Mouse (Mus musculus) B cell, adult 2 months (primary cell): ENCODE measurements around the gene Nt5dc1.
"Not testable (repeated sequence)": the region's sequence is repeated elsewhere in the genome, so short reads cannot be mapped to it uniquely, and the experiment has no call there.

Experiments
- DNase-seq, 2 experiments: peaks; one replicate each; pipeline ENCODE4 v3.0.0; 2022

The Nt5dc1 gene

DNA sequence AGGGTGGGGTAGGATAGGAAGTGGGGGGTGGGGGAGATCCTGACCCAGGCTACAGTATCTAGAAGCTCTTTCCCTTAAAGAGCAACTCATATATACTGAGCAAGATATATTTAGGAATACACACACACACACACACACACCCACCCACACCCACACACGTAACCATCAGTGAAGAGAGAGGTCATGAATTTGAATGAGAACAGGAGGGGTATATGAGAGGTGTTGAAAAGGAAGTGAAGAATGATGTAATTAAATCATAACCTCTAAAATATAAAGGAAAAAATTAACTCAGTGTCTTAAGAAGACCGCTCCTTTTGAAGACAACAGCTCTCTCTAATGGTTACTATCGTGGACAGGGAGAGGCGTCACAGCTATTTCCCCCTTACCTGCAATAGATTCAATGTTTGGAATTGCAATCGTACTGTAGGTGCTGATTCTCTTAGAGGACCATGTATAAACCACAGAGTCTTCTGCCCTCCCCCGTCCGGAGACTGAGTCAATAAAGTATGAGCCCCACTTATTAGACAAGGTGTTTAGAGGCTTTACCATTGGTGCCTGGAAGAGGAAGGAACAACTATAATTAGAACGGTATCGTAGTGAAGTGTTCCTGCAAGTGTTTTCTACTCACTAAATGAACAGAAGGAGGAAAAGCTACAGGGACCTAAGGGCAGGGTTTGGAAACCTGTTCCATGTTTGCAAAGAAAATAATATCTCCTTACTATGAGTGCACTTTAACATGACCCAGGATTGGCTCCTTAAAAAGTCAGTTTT is 108.3 kb downstream of the Nt5dc1 start:
- no peak for DNase-seq

DNA sequence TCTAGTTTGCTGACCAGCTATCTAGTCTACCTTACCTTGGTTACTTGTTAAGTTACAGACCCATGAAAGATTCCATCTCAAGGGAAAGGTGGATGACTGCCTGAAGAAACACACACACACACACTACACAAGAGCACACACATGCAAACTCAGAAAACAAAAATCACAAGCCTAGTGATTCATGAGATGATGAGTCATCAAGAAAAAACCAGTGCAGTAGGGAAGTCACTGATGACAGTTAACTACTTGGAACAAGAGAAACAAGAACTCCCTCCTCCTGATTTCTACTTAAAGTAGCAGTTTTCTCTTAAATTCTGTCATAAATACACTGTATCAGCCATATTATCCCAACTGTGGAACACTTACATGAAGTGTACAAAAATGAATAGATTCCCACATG is 111.3 kb downstream of the Nt5dc1 start:
- DNase-seq, result no peak

DNA sequence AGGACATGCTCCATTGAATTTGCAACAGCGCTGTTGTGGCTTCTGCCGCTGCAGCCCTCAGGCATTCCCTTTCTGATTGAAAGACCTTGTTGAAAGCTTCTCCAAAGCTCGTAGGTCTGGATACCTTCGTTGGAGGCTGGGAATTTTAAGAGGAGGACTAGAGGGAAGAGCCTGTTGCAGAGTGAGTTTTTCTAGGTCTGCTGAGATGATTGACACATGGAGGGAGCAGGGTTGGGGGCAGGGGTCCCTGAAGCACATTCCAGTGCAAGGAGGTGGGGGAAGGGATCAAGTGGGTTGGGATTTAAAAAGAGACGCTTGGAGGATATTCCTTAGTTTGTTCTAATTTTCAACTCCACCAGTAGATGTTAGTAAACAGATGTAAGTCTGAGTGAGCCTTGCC is 118.0 kb downstream of the Nt5dc1 start:
- no peak for DNase-seq

DNA sequence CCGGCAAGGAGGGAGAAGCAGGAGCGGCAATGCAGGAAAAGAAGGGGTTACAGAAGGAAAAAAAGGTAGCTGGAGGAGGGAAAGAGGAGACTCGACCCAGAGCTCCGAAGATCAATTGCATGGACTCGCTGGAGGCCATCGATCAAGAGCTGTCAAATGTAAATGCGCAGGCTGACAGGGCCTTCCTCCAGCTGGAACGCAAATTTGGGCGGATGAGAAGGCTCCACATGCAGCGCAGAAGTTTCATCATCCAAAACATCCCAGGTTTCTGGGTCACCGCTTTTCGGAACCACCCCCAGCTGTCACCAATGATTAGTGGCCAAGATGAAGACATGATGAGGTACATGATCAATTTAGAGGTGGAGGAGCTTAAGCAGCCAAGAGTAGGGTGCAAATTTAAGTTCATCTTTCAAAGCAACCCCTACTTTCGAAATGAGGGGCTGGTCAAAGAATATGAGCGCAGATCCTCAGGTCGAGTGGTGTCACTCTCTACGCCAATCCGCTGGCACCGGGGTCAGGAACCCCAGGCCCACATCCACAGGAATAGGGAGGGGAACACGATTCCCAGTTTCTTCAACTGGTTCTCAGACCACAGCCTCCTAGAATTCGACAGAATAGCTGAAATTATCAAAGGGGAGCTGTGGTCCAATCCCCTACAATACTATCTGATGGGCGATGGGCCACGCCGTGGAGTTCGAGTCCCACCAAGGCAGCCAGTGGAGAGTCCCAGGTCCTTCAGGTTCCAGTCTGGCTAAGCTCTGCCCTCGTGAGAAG is 120.2 kb downstream of the Nt5dc1 start:
- DNase-seq, result no peak

DNA sequence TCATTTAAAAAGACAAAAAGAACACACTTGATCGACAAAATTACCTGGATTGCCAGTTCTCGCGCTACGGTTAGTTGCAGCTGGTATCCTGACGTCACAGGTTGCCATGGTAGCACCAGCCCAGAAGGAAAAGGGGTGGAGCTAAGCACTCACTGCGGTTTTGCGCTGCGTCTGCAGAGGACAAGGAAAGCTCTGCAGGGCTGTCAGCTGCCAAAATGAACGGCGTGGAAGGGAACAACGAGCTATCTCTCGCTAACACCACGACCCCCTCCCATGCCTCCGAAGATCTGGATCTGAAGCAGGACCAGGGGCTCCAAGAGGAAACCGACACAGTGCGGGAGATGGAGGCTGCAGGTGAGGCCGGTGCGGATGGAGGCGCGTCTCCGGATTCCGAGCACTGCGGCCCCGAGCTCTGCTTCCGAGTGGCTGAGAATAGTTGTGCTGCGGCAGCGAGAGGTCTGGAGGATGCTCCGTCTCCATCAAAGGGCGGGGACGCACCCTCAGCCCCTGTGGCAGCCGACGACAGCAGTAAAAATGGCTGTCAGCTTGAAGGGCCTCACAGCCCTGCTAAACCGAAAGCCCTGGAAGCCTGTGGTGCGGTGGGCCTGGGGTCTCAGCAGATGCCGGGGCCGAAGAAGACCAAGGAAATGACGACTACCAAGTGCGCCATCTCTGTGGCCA is 120.9 kb downstream of the Nt5dc1 start, which contains the start of gene Tspyl4:
Gene Tspyl4 (plus strand): TSS at position 144 of the 681 bp plus-strand sequence.
- peak; percentile 93 to 94 for DNase-seq

DNA sequence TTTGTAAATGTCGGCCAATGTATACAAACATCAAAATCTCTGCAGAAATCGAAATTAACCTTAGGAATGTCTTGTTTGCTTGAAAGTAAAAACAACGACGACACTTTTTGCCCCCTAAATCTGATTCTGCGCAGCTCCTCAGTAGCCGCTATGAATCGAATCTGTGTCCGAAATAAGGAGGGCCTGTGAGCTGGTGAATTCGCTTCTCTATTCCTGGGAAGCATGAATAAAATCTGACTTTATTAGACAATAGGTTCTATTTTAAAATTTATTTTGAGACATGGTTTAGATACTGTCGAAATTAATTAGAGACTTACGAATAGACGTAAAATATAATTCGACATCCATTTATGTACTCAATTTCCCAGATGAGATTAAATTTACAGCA is 121.4 kb downstream of the Nt5dc1 start:
- DNase-seq, result no peak

DNA sequence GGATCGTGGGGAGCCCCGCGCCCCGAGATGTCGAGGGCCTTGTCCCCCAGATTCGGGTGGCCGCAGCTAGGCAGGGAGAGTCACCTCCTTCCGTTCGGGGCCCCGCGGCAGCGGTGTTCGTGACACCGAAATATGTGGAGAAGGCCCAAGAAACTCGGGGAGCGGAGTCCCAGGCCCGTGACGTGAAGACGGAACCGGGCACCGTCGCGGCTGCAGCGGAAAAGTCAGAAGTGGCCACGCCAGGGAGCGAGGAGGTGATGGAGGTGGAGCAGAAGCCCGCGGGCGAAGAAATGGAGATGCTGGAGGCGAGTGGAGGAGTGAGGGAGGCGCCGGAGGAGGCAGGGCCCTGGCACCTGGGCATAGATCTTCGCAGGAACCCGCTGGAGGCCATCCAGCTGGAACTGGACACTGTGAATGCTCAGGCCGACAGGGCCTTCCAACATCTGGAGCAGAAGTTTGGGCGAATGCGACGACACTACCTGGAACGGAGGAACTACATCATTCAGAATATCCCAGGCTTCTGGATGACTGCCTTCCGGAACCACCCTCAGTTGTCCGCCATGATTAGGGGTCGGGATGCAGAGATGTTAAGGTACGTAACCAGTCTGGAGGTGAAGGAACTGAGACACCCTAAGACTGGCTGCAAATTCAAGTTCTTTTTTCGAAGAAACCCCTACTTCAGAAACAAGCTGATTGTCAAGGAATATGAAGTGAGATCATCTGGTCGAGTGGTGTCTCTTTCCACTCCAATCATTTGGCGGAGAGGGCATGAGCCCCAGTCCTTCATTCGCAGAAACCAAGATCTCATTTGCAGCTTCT is 135.7 kb downstream of the Nt5dc1 start:
- DNase-seq, result no peak

DNA sequence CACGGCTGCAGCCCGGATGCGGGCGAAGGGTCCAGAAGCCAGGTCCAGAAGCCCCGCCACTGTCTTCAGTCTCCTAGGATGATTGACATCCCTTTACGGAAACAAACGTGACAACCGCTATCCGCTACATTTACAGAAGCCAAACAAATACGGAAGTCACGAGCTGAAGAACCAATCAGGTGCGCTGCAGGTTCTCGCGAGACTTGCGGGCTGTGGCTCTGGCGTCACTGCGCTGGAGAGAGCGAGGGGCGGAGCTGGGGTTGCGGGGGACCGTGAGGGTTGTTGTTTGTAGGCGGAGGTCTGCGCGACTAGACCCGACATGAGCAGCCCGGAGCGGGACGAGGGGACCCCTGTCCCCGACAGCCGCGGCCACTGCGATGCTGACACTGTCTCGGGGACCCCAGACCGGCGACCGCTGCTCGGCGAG is 136.4 kb downstream of the Nt5dc1 start, which contains the start of gene Tspyl1:
Gene Tspyl1 (plus strand): TSS at position 229 of the 427 bp plus-strand sequence.
- DNase-seq, result peak; percentile 97 to 98

DNA sequence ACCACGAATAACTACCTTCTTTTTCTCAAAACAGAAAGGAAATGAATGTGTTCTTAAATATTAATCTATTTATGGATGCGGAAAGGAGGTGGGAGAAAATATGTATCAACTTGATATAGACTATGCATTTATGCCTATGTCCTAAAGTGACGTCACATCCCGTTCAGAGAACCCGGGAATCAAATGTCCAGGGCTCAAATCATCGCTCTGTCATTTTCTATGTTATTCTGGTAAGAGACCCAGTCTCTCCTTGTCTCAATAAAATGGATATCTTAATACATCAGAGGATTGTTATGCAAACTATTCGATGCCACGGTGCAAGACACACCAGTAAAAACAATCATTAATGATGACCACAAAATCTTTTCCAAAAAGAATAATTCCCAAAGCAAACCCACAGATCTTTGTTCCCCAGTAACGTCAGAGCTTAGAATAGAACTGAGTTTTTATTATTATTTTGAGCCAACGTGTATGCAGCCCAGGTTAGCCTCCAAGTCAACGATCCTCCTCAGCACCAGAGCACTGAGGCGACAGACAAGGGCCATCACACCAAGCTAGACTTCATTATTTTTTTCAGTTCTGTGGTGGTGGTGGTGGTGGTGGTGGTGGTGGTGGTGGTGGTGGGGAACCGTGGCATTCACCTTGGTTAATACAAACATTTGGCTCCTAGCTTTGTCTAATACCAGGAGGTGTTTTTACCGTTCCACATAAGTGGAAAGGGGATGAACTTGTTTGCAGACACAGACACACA is 137.0 kb downstream of the Nt5dc1 start:
- peak in 1 of 2 experiments; percentile 22 for DNase-seq

DNA sequence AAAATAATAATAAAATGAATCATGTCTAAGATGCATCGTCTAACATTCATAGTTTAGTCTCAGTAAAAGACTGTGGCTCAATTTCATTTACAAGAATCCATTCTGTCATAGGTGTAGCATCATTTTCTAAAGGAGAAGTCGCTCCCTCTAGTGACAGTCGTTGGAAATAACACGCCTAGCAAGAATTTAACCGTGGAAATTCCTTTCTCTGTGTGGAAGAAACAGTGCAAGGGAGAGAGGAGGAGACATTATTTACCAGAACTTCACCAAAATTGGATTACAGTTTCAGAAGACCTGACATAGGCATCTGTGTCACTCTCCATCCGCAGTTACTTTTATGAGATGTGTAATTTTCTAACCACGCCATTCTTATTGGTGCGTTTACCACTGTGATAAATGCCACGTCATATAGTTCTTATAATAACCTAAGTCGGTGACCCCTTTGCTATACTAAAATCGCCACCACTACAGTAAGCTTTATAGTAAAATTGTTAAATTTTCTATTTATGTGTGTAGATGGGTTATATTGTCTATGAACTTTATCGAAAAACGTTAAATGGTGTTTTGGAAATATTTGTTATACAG is 137.7 kb downstream of the Nt5dc1 start:
- peak; percentile 47 to 51 for DNase-seq

DNA sequence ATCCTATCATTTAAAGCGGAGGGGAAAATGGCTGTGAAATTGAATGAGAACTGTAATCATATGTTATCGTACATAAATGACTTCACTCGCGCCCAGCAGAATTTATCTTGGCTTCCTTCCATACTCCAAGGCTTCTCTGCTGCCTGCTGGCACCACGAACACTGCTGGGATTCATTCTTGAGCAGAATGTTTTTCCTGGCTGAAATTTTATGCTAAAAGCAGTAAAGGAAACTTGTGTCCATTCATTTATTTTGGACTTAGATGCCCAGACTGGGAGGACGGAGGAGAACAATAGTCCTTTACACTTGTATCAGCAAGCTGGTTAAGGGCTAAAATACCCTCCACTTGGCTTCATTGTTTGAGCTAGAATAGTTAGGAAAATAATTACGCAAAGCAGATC is 146.7 kb downstream of the Nt5dc1 start:
- no peak for DNase-seq

DNA sequence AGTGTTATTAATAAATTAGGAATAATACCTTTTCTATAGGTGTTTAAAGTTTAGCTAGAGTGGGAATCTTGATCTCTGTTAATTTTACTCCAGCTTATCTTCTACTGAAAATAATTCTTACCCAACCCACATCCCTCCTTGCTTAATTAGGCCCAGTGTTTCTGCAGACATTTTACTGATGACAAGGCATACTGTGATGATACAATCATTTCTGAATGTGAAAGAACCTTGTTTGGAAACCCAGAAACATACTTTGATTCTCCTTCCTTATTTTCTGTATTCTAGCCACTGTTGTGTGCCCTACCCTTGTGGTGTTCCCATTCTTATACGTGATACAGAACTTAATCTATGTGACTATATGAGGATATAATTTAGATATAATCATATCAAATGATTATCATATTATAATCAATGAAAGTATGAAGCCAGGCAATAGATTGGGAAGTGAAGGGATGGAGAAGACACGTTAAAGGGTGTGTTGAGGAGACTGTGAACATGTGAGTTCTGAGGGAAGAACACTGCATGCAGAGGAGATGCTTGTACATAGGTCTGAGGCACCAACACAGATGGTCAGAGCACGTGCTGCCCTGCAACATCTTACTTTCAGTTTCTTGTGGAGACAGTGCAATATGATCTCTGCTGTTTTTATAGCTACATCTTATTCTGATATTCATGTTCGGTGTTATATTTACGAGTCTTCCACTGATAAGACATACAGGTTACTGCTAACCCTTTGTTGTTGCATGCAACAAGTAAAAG is 150.9 kb downstream of the Nt5dc1 start:
- DNase-seq, result no peak

DNA sequence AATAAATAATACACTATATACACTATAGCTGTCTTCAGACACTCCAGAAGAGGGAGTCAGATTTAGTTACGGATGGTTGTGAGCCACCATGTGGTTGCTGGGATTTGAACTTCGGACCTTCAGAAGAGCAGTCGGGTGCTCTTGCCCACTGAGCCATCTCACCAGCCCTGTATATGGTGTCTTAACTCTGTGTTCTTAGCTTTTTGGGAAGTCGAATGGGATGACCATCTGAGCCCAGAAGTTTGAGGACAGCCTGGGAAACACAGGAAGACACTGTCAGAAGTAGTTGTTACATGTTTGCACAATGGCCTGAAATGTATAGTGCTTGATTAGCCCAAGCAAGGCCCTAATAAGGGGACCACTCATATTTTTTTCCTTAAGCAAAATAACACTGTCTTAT is 153.2 kb downstream of the Nt5dc1 start:
- no peak for DNase-seq

DNA sequence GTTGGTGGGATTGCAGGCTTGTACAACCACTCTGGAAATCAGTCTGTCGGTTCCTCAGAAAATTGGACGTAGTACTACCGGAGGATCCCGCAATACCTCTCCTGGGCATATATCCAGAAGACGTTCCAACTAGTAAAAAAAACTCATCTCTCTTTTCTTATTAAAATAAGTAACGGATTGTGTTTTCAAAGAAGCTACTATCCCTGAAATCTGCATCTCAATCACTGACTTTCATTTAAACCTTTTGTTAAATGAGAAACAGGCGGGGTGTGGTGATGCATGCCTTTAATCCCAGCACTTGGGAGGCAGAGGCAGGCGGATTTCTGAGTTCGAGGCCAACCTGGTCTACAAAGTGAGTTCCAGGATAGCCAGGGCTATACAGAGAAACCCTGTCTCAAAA is 165.5 kb downstream of the Nt5dc1 start:
- not testable (repeated sequence) for DNase-seq

DNA sequence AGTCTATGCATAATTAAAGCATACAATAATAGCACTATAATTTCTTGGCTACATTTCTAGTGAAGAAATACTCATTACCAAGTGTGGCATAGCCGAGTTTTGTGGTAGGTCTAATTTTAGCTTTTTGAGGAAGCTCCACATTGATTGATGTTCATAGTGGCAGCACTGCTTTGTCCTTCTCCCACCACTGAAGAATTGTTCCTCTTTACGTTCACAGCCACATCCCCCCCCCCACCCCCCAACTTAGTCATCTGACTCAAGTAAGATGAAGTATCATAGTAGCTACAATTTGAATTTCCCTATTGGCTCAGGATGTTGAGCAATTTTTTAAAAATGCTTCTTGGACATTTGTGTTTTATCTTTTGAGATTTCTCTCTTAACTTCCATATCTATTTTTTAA is 168.8 kb downstream of the Nt5dc1 start:
- peak in 1 of 2 experiments; percentile 2 for DNase-seq

DNA sequence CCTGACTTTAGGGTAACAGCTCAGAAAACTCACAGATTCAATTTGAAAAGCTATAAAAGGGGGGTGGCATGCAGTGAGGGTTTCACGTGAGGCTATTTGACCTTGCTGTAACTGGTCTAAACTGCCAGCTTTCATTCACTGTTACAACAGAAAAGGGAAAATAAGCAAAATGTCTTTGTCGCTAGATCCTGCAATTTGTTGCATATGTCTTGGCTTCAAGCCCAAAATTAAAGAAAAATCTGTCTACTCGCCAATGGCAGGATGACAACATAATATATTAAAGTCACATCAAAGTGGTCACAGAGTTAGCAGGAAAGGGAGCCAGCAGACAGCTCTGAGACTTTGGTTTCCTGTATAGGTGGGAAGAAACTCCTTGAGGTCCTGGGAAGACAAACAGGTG is 170.6 kb downstream of the Nt5dc1 start:
- DNase-seq, result no peak

DNA sequence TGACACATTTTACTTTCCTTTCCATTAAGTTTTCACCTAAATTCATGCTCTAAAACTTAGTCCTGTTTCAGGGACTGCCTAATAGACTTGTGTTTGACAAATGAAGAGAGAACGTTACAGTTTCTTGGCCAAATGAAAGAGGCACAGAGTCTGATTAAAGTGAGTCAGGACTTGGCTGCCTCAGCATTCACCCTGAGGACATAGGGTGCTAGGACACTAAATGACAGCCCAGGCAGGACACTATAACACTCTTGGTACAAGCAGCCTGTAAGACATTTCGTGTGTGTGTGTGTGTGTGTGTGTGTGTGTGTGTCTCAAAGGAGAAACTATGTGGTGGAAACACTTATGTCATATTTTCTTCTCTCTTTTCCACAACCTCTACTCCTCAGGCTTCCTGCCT is 172.2 kb downstream of the Nt5dc1 start:
- no peak for DNase-seq

DNA sequence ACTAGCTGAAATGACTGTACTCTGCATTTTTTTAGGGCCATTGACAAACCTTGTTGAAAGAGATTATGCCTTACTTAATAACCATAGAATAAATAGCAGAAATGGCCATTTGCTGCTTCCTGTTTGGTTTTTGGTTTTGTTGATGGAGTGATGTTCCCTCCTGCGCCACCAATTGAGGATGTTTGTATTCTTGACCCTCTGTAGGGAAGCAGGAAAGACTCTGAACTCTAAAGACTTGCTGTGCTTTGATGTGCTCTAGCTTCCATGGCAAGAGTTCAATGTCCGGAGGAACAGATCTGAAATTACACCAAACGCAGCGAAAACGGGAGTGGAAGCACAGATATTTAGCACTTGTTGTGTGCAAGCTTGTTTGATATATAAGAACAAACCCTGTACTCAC is 173.6 kb downstream of the Nt5dc1 start:
- no peak for DNase-seq

DNA sequence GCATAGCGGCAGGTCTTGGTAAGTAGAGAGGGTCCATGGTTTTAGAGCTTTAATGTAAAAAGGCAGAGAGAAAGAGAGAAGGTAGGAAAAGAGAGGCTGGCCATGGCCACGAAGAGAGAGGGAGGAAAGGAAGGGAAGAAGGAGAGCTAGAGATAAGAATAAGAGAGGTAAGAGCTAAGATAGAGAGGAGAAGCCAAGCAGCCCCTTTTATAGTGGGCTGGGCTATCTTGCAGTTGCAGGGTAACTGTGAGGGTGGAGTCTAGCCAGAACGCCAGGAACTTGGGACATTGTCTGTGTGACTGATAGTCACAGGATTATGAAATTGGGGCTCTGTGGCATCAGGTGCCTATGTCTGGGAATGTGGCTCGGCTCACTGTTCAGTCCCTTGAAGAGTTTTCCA is 179.8 kb downstream of the Nt5dc1 start:
- no peak for DNase-seq
